Mouse (Mus musculus) megakaryocyte, embryonic 14.5 days (primary cell): ENCODE measurements around the gene Crygs.

Experiments used
- FLI1 ChIP-seq: IDR thresholded peaks from 2 replicates; pipeline ENCODE4 v1.6.1; 2012; ENCODE audit warnings: low read length, inconsistent platforms, mixed read lengths
- GATA1 ChIP-seq: IDR thresholded peaks from 3 replicates; pipeline ENCODE4 v1.6.1; 2012; ENCODE audit warnings: mixed read lengths, low read length, inconsistent platforms, borderline replicate concordance

GRCm38 (mm10) chr16:22789908-22790367, 21.4 kb downstream of the Crygs start:
- no peak for TF ChIP-seq GATA1
- TF ChIP-seq FLI1 = no peak
